Mouse (Mus musculus): Measurements from ENCODE around the gene Slc38a2. TPM values are rescaled to one million over a fixed set of nuclear protein-coding genes. Genes with fewer than 3 reads are reported as not detected.

Slc38a2 gene
- polyA plus RNA-seq, 1 experiment = 5.6 TPM

DNA sequence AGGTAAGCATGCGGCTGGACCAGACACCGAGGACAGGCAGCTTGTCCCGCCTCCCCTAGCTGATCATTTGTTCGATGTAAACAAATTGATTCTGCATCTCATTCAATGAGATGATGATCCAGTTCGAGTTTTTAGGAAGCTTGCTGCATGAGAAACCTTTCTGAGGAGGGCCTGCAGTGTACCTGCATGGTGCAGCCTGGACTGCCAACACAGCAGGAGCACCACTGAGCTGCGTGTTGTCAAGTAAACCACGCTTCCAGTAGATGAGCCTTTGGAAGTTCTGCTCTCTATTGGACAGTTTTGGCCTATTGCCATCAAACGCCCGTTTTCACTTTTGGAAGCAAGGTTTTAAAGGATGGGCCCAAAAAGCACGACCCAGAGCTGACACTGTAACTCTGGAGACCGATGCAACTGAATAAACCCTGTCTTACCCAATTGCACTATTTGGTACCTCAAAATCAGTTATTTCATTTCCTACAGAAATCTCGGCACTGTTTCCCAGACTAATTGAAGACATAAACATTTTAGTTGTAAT lies 10.7 kb downstream of the Slc38a2 start:
- Histone ChIP-seq H3K36me3 (replicated peaks; ENCODE audit: low read length) (peaks cover 74% of the 10 kb centered on the region), H3K4me3 (replicated peaks) (no peak overlapping the region)
- TF ChIP-seq GATA1 (IDR thresholded peaks at IDR 0.05; ENCODE audit: borderline replicate concordance, low read length) (no peak), FLI1 (IDR thresholded peaks at IDR 0.05; ENCODE audit: low read length) (no peak)

DNA sequence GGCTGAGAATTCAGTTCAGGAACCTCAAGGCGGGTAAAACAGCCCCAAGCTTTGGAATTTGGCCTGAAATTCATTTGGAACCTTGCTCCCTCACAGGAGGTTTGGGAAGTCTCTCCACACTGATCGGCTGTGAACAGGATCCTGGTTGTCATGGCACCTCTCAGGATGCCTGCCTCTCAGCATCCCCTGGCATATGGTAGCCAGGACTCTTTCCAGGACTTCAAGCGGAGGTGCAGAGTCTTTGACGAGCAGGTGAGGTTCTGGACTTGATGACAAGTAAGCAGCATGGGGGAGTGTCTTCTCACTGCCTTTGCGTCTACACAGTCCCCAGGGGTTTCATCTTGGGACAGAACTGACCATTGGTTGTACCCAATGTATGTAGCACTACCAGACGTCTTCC lies 11.5 kb downstream of the Slc38a2 start:
- H3K4me1 ChIP-seq = peaks cover 31% of the 10 kb centered on the region

More for the DNA sequence above, 10.7 kb downstream of the Slc38a2 start:
- Histone ChIP-seq H3K4me1 (peaks cover 30% of the 10 kb centered on the region), H3K27me3 (replicated peaks) (no peaks in the 10 kb centered on the region), H3K9me3 (no peaks in the 10 kb centered on the region)

DNA sequence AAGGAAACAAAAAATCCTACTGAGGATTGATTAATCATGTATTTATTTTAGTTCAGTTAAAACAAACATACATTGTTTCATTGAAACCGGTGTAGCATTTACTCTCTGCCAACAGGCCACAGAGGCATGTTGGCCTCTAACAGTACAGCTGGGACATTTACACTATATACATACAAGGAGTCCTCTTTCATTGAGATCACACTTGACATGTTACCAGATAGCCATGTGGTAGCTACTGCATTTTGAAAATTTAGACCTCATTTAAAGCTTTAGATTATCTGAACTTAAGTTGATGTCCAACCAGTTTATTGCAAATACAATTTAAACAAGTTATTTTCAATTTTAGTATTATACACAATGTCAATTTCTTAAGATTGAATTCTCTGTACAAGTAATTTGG lies 12.2 kb downstream of the Slc38a2 start:
- Histone ChIP-seq H3K4me3 (replicated peaks) (no peak overlapping the region), H3K4me1 (peaks cover 29% of the 10 kb centered on the region), H3K36me3 (replicated peaks; ENCODE audit: low read length) (peaks cover 59% of the 10 kb centered on the region), H3K9me3 (no peaks in the 10 kb centered on the region), H3K27me3 (replicated peaks) (no peaks in the 10 kb centered on the region)
- no peak for TF ChIP-seq FLI1 (IDR thresholded peaks at IDR 0.05; ENCODE audit: low read length)

More for the DNA sequence above, 11.5 kb downstream of the Slc38a2 start:
- Histone ChIP-seq H3K27me3 (replicated peaks) (no peaks in the 10 kb centered on the region), H3K9me3 (no peaks in the 10 kb centered on the region), H3K36me3 (replicated peaks; ENCODE audit: low read length) (peaks cover 66% of the 10 kb centered on the region), H3K4me3 (replicated peaks) (no peak overlapping the region)
- TF ChIP-seq GATA1 (IDR thresholded peaks at IDR 0.05; ENCODE audit: borderline replicate concordance, low read length) (no peak), FLI1 (IDR thresholded peaks at IDR 0.05; ENCODE audit: low read length) (no peak)

DNA sequence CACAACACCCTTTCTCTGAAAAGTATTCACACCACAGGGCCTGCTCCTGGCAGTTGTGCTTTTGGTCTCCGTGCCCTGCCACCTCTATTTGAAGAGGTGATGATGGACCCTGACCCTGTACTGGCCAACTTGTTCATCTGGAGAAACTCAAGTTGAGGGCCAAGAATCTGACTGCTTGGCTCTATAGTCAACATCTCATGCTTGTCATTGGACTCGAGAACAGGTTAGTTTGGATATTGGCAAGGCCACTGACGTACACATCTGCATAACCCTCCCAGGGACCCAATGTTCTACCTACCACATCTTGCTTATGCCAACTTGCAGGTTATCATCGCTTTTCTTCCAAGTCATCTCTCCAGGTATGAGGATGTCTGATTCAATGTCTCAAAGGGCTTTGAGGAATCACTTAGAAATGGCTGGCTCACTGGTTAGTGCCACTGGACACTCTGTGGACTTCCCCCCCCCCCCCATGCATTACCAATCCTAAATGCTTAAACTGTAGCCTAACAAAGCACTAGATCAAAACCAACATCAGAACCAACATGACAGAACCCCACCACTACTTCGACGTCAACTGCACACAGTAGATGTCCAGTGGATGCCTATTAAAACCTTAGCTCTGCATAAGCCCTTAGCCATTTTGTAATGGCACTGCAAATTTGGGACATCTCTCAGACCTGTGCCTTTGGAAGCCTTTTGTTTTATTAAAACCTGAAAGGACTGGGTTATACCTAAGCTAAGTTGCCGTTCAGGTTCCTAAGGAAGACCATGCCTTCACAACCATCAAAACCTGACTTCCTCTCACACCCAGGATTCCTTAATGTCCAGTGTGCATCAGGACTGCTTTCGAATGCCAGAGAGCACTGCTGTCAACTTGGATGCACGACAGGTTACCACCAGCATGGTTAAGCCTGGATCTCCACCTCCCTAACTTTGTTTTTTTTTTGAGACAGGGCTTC lies 13.1 kb downstream of the Slc38a2 start:
- Histone ChIP-seq H3K9me3 (no peaks in the 10 kb centered on the region), H3K36me3 (replicated peaks; ENCODE audit: low read length) (peaks cover 50% of the 10 kb centered on the region), H3K4me3 (replicated peaks) (no peak overlapping the region), H3K27me3 (replicated peaks) (peaks cover 2% of the 10 kb centered on the region), H3K4me1 (peaks cover 34% of the 10 kb centered on the region)
- no peak for TF ChIP-seq FLI1 (IDR thresholded peaks at IDR 0.05; ENCODE audit: low read length)
- TF ChIP-seq GATA1 (IDR thresholded peaks at IDR 0.05; ENCODE audit: borderline replicate concordance, low read length) = no peak

DNA sequence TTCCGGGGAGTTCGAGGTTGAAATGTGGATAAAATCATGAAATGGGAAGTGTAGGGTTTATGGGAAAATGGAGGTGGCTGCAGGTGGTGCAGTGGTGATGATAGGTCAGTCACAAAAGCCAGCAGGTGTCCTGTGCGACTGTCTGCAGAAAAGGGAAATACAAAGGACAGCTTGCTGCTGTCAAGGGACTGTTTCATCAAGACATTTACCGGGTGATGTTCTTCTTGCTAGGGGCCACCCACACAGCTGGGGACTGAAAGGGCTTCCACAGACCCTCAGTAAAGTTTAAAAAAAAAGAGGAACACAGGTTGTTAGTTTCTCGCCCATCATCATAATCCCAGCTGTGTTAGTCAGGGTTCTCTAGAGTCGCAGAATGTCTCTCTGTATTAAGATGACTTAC lies 14.3 kb downstream of the Slc38a2 start:
- H3K9me3 ChIP-seq = no peaks in the 10 kb centered on the region
- peaks cover 38% of the 10 kb centered on the region for H3K36me3 ChIP-seq (replicated peaks; ENCODE audit: low read length)
- TF ChIP-seq FLI1 (IDR thresholded peaks at IDR 0.05; ENCODE audit: low read length) = no peak
- no peak for TF ChIP-seq GATA1 (IDR thresholded peaks at IDR 0.05; ENCODE audit: borderline replicate concordance, low read length)
- no peak overlapping the region for H3K4me3 ChIP-seq (replicated peaks)
- peaks cover 27% of the 10 kb centered on the region for H3K4me1 ChIP-seq
- H3K27me3 ChIP-seq (replicated peaks) = peaks cover 2% of the 10 kb centered on the region

DNA sequence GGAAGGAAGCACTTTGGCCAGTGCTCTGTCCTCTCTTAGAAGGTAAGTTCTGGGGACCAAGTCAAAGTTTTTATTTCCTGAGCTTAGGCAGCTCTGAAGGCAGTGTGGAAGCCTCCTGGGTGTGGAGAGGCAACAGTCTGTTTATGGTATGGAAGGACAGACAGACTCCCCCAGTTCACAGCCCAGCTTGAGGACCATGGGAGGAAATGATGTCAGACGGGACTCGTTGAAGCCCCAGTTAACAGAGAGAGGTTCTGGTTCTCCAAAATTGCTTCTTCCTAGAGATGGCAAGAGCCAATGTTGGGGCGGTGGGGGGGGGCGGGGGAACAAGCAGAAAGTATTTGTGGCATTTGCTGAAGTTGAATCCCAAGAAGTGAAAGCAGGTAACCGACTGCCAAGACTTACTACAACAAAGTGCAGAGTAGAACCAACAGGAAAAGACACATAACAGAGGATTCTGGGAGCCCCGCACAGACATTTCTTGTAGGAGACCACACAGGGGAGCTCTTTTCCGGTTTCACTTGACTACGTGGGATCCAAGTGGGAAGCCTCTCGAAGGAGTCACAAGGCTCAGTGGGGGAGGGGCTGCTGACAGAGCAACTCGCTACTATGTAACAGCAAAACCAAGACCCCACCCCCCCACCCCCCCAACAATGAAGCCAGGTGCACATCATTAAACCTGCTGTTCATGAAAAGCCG lies 15.2 kb downstream of the Slc38a2 start:
- peaks cover 10% of the 10 kb centered on the region for H3K27me3 ChIP-seq (replicated peaks)
- TF ChIP-seq FLI1 (IDR thresholded peaks at IDR 0.05; ENCODE audit: low read length) = no peak
- no peak for TF ChIP-seq GATA1 (IDR thresholded peaks at IDR 0.05; ENCODE audit: borderline replicate concordance, low read length)

DNA sequence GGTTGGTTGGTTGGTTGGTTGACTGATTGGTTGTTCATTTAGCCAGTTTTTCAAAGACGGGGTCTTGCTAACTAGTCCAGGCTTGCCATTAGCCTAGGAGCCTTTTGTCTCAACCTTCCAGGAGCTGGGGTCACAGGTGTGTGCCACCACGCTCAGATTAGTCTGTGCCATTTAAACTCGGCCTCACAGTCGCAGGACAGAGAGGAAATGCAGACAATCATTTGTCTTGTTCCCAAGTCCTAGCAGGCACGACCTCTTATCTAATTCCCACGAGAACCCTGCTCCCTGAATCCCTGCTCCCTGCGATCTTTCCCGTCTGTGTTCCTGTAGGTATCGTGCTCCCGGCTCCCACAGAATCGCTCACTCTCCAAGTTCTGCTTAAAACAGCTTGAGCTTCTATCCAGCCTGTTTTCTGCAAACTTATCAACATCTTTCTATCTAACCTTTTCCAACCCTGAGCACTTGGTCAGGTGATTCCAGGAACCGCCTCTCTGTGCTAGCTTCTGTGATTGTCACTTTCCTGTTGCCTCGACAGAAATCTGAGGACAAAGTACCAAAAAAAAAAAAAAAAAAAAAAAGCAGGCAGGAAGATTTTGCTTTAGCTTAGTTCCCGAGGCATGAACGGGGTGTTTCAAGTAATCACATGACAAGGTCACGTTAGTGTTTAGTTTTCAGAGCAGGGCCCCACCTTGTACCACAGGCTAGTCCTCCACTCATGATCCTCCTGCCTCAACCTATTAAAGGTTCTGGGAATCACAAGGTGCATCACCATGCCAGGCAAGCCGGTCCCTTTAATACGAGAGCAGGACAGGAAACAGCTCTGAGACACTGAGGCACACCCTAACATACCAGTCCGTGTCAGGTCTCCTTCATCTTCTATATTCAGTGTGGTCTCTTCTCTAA lies 20.4 kb downstream of the Slc38a2 start:
- H3K27me3 ChIP-seq (replicated peaks) = peaks cover 30% of the 10 kb centered on the region
- TF ChIP-seq FLI1 (IDR thresholded peaks at IDR 0.05; ENCODE audit: low read length) = no peak
- no peak for TF ChIP-seq GATA1 (IDR thresholded peaks at IDR 0.05; ENCODE audit: borderline replicate concordance, low read length)
- H3K36me3 ChIP-seq (replicated peaks; ENCODE audit: low read length) = no peaks in the 10 kb centered on the region
- H3K9me3 ChIP-seq = no peaks in the 10 kb centered on the region
- H3K4me3 ChIP-seq (replicated peaks) = no peak overlapping the region
- H3K4me1 ChIP-seq = peaks cover 19% of the 10 kb centered on the region

More for the DNA sequence above, 15.2 kb downstream of the Slc38a2 start:
- Histone ChIP-seq H3K9me3 (no peaks in the 10 kb centered on the region), H3K4me3 (replicated peaks) (peak overlapping the region; percentile 87), H3K36me3 (replicated peaks; ENCODE audit: low read length) (peaks cover 28% of the 10 kb centered on the region), H3K4me1 (peaks cover 21% of the 10 kb centered on the region)

DNA sequence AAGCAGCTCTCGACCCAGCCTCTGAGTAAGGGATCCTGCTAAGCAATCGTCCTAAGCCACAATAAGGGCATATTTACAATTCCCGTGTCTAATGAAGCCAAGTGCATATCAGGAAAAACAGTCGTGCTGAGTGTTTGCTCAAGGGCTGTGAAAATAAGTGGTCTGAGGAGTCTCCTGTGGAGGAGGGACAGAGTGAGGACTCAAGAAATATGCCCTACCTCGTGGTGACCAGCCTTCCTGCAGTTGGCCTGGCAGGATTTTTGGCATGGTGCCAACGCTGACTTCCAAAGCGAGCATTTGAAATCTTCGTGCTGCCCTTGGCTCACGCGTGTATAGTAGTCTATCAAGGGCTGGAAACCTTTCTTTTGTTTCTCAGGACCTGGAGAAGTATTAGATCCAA lies 23.0 kb downstream of the Slc38a2 start:
- TF ChIP-seq FLI1 (IDR thresholded peaks at IDR 0.05; ENCODE audit: low read length) (no peak), GATA1 (IDR thresholded peaks at IDR 0.05; ENCODE audit: borderline replicate concordance, low read length) (no peak)
- no peaks in the 10 kb centered on the region for H3K9me3 ChIP-seq
- peaks cover 40% of the 10 kb centered on the region for H3K27me3 ChIP-seq (replicated peaks)
- H3K4me3 ChIP-seq (replicated peaks) = peak overlapping the region; percentile 21
- no peaks in the 10 kb centered on the region for H3K36me3 ChIP-seq (replicated peaks; ENCODE audit: low read length)
- H3K4me1 ChIP-seq = peaks cover 12% of the 10 kb centered on the region

DNA sequence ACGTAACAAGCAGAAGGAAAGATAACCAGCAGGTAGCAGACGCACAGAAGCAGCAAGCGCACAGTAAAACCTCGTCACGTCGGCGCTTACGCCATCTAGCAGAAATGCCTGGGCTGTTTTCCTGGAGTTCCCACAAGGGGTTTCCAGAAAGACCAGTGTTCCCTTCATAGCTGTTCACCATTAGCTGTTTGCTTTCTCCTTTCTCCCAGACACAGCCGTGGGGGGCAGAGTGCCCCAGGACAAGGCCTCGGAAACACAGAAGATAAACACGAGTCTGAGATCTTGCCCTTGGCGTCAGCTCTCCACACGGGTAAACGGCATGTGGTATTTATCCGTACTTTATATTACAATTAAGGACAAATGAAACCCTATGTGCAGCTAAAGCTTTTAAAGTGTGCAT lies 23.8 kb downstream of the Slc38a2 start:
- Histone ChIP-seq H3K4me1 (peaks cover 17% of the 10 kb centered on the region), H3K9me3 (no peaks in the 10 kb centered on the region), H3K4me3 (replicated peaks) (no peak overlapping the region), H3K27me3 (replicated peaks) (peaks cover 40% of the 10 kb centered on the region), H3K36me3 (replicated peaks; ENCODE audit: low read length) (no peaks in the 10 kb centered on the region)
- TF ChIP-seq GATA1 (IDR thresholded peaks at IDR 0.05; ENCODE audit: borderline replicate concordance, low read length) (no peak), FLI1 (IDR thresholded peaks at IDR 0.05; ENCODE audit: low read length) (no peak)
